Mouse (Mus musculus) thymus, postnatal 36 days (tissue): ENCODE results near the gene Slc39a8.

Experiments used
- DNase-seq, 2 experiments: peaks; one replicate each; pipeline ENCODE4 v3.0.0; 2022; ENCODE audit warnings: mixed read lengths in 2 of 2

The Slc39a8 gene

GRCm38 (mm10) chr3:135851607-135852006, 26.5 kb downstream of the Slc39a8 start:
- no peak for DNase-seq

GRCm38 (mm10) chr3:135853604-135854297, 28.7 kb downstream of the Slc39a8 start:
- no peak for DNase-seq

GRCm38 (mm10) chr3:135854298-135854984, 29.4 kb downstream of the Slc39a8 start:
- no peak for DNase-seq

- DNase-seq, result no peak
Measured at GRCm38 (mm10) chr3:135854985-135855340, 29.9 kb downstream of the Slc39a8 start.

GRCm38 (mm10) chr3:135856303-135856702, 31.2 kb downstream of the Slc39a8 start:
- no peak for DNase-seq

- DNase-seq, result no peak
Measured at GRCm38 (mm10) chr3:135857134-135857533, 32.1 kb downstream of the Slc39a8 start.

- no peak for DNase-seq
Measured at GRCm38 (mm10) chr3:135859431-135859830, 34.4 kb downstream of the Slc39a8 start.

- no peak for DNase-seq
Measured at GRCm38 (mm10) chr3:135862804-135863203, 37.7 kb downstream of the Slc39a8 start.

GRCm38 (mm10) chr3:135869041-135869440, 44.0 kb downstream of the Slc39a8 start:
- DNase-seq, result no peak

- no peak for DNase-seq
Measured at GRCm38 (mm10) chr3:135872325-135872724, 47.2 kb downstream of the Slc39a8 start.

GRCm38 (mm10) chr3:135873596-135873995, 48.5 kb downstream of the Slc39a8 start:
- no peak for DNase-seq

GRCm38 (mm10) chr3:135878048-135878447, 53.0 kb downstream of the Slc39a8 start:
- no peak for DNase-seq

GRCm38 (mm10) chr3:135885927-135886658, 61.0 kb downstream of the Slc39a8 start:
- no peak for DNase-seq

- peak; percentile 18 to 35 for DNase-seq
Measured at GRCm38 (mm10) chr3:135886659-135887027, 61.6 kb downstream of the Slc39a8 start.

- DNase-seq, result no peak
Measured at GRCm38 (mm10) chr3:135887033-135887855, 62.2 kb downstream of the Slc39a8 start.

GRCm38 (mm10) chr3:135887856-135888155, 62.7 kb downstream of the Slc39a8 start:
- DNase-seq, result no peak

- DNase-seq, result no peak
Measured at GRCm38 (mm10) chr3:135889401-135889800, 64.3 kb downstream of the Slc39a8 start.

GRCm38 (mm10) chr3:135903366-135903765, 78.3 kb downstream of the Slc39a8 start:
- DNase-seq, result no peak

- DNase-seq, result no peak
Measured at GRCm38 (mm10) chr3:135904881-135905280, 79.8 kb downstream of the Slc39a8 start.

- no peak for DNase-seq
Measured at GRCm38 (mm10) chr3:135905729-135906128, 80.7 kb downstream of the Slc39a8 start.

GRCm38 (mm10) chr3:135907028-135907427, 81.9 kb downstream of the Slc39a8 start:
- no peak for DNase-seq

- no peak for DNase-seq
Measured at GRCm38 (mm10) chr3:135915941-135916340, 90.9 kb downstream of the Slc39a8 start.

- no peak for DNase-seq
Measured at GRCm38 (mm10) chr3:135918566-135919180, 93.6 kb downstream of the Slc39a8 start.
